Comparison of ENCODE assay signal across 18 mouse cellular contexts in the genomic region with DNA sequence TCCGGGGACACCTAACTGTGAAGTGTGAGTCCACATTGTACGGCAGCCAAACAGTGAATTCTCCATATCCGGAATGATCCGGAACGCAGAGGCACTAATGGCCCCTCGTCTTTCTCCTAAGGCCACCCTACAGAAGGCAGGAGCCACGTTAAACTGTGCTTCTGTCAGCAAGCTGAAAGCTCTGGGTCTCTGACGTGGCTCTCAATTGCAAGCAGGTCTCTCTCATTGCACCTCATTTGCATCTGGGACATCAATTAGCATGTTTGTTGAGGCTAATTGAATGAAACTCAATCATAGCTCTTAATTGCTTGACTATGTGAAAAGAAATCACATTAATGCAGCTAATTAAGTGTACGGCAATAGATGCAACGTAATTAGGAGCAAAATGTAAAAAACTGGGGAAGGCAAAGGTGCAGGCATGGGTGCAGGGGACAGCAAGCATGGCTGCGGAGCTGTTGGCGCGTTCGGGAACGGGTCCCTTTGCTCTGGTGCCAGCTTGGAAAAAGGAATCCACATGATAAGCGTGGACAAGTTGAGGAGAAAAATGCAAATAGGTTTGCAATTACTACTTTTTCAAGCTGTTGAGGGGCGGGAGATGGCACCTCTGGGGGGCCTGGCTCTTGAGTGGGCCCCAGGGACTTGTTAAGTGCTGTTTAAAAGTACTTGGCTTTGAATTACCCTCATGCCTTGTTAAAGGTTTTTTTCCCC.
DNase-seq lines count a peak whose midpoint lies in the region; ATAC-seq and TF ChIP-seq lines count a peak whose summit lies in the region.
"Had no signal": no experiment of that assay in that cellular context is flagged by ENCODE, and none has a peak within 500 bp of the region (broad histone marks: within the 10 kb centered on the region; RNA-seq: fewer than 3 reads in every experiment).

No protein-coding gene starts in this region.

- H3K4me2 ChIP-seq in forebrain, postnatal 0 days (ENCODE audit: low read depth), result no peak overlapping the region
- 0 out of 2 replicates have a peak overlapping the region, but pooled peaks have one; percentile 4 for H3K4me2 ChIP-seq in midbrain, embryonic 15.5 days

- DNase-seq in frontal cortex, postnatal 25 days (ENCODE audit: low spot score in 2 of 2), result no peak
- DNase-seq in ZHBTc4 (ENCODE audit: low read depth, low spot score), result peak; percentile 36
- DNase-seq in forebrain, postnatal 0 days, result peak; percentile 50
- no peak for DNase-seq in adrenal gland, postnatal 25 days
- no peak for DNase-seq in natural killer cell, adult 2 months (ENCODE audit: low spot score in 2 of 2)
- DNase-seq: cerebellum, adult 11 months; cerebellum, postnatal 25 days; kidney, adult 11 months; layer of hippocampus, postnatal 36 days; liver; liver, postnatal 0 days; right cerebral cortex, postnatal 4 days; thymus, postnatal 36 days had no signal

- H3K4me3 ChIP-seq in forebrain, postnatal 0 days (ENCODE audit: low read depth, low read length), result no peak overlapping the region
- H3K4me3 ChIP-seq in midbrain, embryonic 15.5 days, result no peak overlapping the region

- H3K4me1 ChIP-seq in forebrain, postnatal 0 days (ENCODE audit: insufficient read depth), result 0 out of 2 replicates have a peak, but pooled peaks cover 4% of the 10 kb centered on the region
- H3K4me1 ChIP-seq in midbrain, embryonic 15.5 days, result peaks cover 24% of the 10 kb centered on the region

- no peak overlapping the region for H3K9ac ChIP-seq in forebrain, postnatal 0 days
- no peak overlapping the region for H3K9ac ChIP-seq in midbrain, embryonic 15.5 days
- H3K9ac ChIP-seq: liver, postnatal 0 days had no signal

- H3K9me3 ChIP-seq in forebrain, postnatal 0 days (ENCODE audit: low read length), result no peaks in the 10 kb centered on the region
- no peaks in the 10 kb centered on the region for H3K9me3 ChIP-seq in midbrain, embryonic 15.5 days

- H3K27me3 ChIP-seq in forebrain, postnatal 0 days (ENCODE audit: insufficient read depth, low read length), result peaks cover 6% of the 10 kb centered on the region; the same call in 1 of the 2 replicates
- H3K27me3 ChIP-seq in midbrain, embryonic 15.5 days (replicated peaks), result peaks cover 5% of the 10 kb centered on the region; the same call in 1 of the 2 replicates

- peaks cover 15% of the 10 kb centered on the region for H3K36me3 ChIP-seq in forebrain, postnatal 0 days (ENCODE audit: insufficient read depth)
- H3K36me3 ChIP-seq in midbrain, embryonic 15.5 days (replicated peaks), result no peaks in the 10 kb centered on the region

- WGBS in forebrain, postnatal 0 days, result 13% methylated on average over 17 of the region's 17 CpGs
- 37% methylated on average over 17 of the region's 17 CpGs for WGBS in midbrain, embryonic 15.5 days

- no peak for TF ChIP-seq CTCF in forebrain, postnatal 0 days (IDR thresholded peaks at IDR 0.05; ENCODE audit: low read depth)

- no peak overlapping the region for H3K27ac ChIP-seq in forebrain, postnatal 0 days (ENCODE audit: low read depth, low read length)
- peak overlapping the region; percentile 35 for H3K27ac ChIP-seq in midbrain, embryonic 15.5 days
- H3K27ac ChIP-seq: kidney, postnatal 0 days; macrophage had no signal

- ATAC-seq in frontal cortex, adult (ENCODE audit: low TSS enrichment), result 0 out of 2 replicates have a peak, but pooled peaks have one; percentile 44
- peak; percentile 68 for ATAC-seq in forebrain, postnatal 0 days
- peak; percentile 51 for ATAC-seq in midbrain, embryonic 15.5 days (replicated peaks)
- no peak for ATAC-seq in erythroblast, adult 5-6 weeks (replicated peaks; ENCODE audit: low FRiP score, poor library complexity, severe bottlenecking)
- ATAC-seq: liver, postnatal 0 days had no signal

Comparison
In these comparisons a context has a peak if more than half of its experiments do, and no peak if none do; other contexts are left out.
1. DNase-seq: peak in ZHBTc4 (single experiment) and forebrain, postnatal 0 days (single experiment); none in frontal cortex, postnatal 25 days (0 of 2), adrenal gland, postnatal 25 days (single experiment) and natural killer cell, adult 2 months (0 of 2).